Mouse (Mus musculus) forebrain, embryonic 12.5 days (tissue): ENCODE measurements at regions not wholly inside any gene's neighbourhood (a gene's known extent, or its start where the extent isn't known, plus 50 kb on each side); places are given as distances from the start of the nearest gene placed in this dataset.

Experiments
- ATAC-seq: fragments of 200-750 bp; cut with Nextera tagmentation; 2 replicates; pipeline ENCODE4 v1.8.0; 2017; ENCODE audit warnings: moderate TSS enrichment; ENCODE audit not compliant: low FRiP score
- H3K27ac ChIP-seq: fragments of 300-500 bp; sonication (generic); 2 replicates; pipeline ENCODE4 v1.5.1; 2016; ENCODE audit warnings: mild to moderate bottlenecking
- H3K27me3 ChIP-seq: fragments of 300-500 bp; sonication (generic); 2 replicates; pipeline ENCODE4 v1.6.1; 2016; ENCODE audit warnings: mild to moderate bottlenecking
- H3K36me3 ChIP-seq: fragments of 300-500 bp; sonication (generic); replicated peaks from 2 replicates; pipeline ENCODE4 v1.6.1; 2016; ENCODE audit warnings: mild to moderate bottlenecking
- H3K4me1 ChIP-seq: fragments of 300-500 bp; sonication (generic); 2 replicates; pipeline ENCODE4 v1.6.1; 2016
- H3K4me2 ChIP-seq: fragments of 300-500 bp; sonication (generic); 2 replicates; pipeline ENCODE4 v1.6.1; 2016; ENCODE audit warnings: mild to moderate bottlenecking, moderate library complexity
- H3K4me3 ChIP-seq: fragments of 300-500 bp; sonication (generic); replicated peaks from 2 replicates; pipeline ENCODE4 v1.5.1; 2016; ENCODE audit warnings: mild to moderate bottlenecking
- H3K9ac ChIP-seq: fragments of 300-500 bp; sonication (generic); 2 replicates; pipeline ENCODE4 v1.6.1; 2016; ENCODE audit warnings: mild to moderate bottlenecking
- H3K9me3 ChIP-seq: fragments of 300-500 bp; sonication (generic); 2 replicates; pipeline ENCODE4 v1.6.1; 2016
- WGBS: fragments of 180-500 bp; shearing (Covaris S2); methylation state at CpG from one replicate; pipeline ENCODE4 v1.1.7; 2016; 5-methylcytosine and 5-hydroxymethylcytosine counted together

- no peak overlapping the region for H3K4me3 ChIP-seq
- 88% methylated on average over 11 of the region's 11 CpGs for whole genome bisulfite sequencing
- no peak for ATAC-seq
Measured at GRCm38 (mm10) chr6:117544276-117545196, 296.4 kb upstream of the Zfp637 start.

DNA sequence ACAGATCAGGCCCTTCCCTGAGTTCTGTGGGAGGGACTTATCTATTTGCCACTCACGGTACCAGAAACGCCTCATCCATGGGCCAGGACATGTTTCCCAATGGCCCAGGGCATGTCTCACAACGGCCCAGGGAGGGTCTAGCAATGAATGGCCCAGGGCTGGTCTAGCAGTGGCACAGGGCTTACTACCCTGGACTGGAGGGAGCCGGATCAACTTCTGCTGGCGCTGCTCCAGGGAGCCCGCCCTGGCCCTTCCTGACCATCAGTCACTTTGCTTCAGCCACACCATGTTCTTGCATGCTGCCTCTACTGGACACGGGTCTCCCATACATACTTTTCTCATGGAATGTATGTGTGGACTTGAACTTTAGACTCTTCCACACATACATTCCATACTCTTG lies 290.1 kb upstream of the Zfp637 start:
- WGBS, result 92% methylated on average over 7 of the region's 7 CpGs
- peaks cover 8% of the 10 kb centered on the region for H3K27me3 ChIP-seq
- peaks cover 12% of the 10 kb centered on the region for H3K4me1 ChIP-seq
- no peak overlapping the region for H3K4me3 ChIP-seq
- ATAC-seq, result no peak
- no peaks in the 10 kb centered on the region for H3K36me3 ChIP-seq
- no peaks in the 10 kb centered on the region for H3K9me3 ChIP-seq
- H3K9ac ChIP-seq, result no peak overlapping the region
- no peak overlapping the region for H3K4me2 ChIP-seq
- no peak overlapping the region for H3K27ac ChIP-seq

More at GRCm38 (mm10) chr6:117544276-117545196, 296.4 kb upstream of the Zfp637 start:
- Histone ChIP-seq H3K27me3 (peaks cover 4% of the 10 kb centered on the region; the same call in 1 of the 2 replicates), H3K36me3 (no peaks in the 10 kb centered on the region), H3K4me2 (no peak overlapping the region), H3K9ac (no peak overlapping the region), H3K27ac (no peak overlapping the region), H3K9me3 (peaks cover 1% of the 10 kb centered on the region; the same call in 1 of the 2 replicates), H3K4me1 (no peaks in the 10 kb centered on the region)

- peak; percentile 88 for ATAC-seq
- no peak overlapping the region for H3K4me2 ChIP-seq
- H3K27me3 ChIP-seq, result peaks cover 8% of the 10 kb centered on the region
- no peaks in the 10 kb centered on the region for H3K9me3 ChIP-seq
- WGBS, result 9% methylated on average over 6 of the region's 6 CpGs
- H3K4me3 ChIP-seq, result no peak overlapping the region
- H3K36me3 ChIP-seq, result no peaks in the 10 kb centered on the region
- H3K27ac ChIP-seq, result 0 out of 2 replicates have a peak overlapping the region, but pooled peaks have one; percentile 10
- H3K9ac ChIP-seq, result no peak overlapping the region
- peaks cover 12% of the 10 kb centered on the region for H3K4me1 ChIP-seq
Measured at GRCm38 (mm10) chr6:117552006-117552667, 288.8 kb upstream of the Zfp637 start.

DNA sequence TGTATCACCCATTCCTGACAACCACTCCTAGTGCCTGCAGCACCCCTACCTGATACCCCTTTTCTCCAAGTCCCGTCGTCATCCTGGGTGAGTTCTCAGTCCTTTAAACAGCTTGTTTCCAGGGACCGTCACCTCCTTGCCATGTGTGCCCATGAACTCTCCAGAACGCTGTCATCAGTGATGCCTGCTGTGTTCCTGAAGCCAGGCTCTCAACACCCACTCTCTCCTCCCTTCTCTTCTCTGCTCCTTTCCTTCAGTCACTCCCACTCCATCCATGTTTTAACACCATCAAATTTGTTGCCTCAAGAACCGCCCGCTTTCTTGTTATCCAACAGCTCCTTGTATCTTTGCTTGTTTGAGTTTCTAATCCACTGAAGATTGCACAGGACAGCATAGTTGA lies 277.8 kb upstream of the Zfp637 start:
- Histone ChIP-seq H3K27ac (no peak overlapping the region), H3K36me3 (no peaks in the 10 kb centered on the region), H3K9me3 (no peaks in the 10 kb centered on the region), H3K27me3 (no peaks in the 10 kb centered on the region), H3K9ac (no peak overlapping the region), H3K4me3 (no peak overlapping the region), H3K4me1 (no peaks in the 10 kb centered on the region), H3K4me2 (no peak overlapping the region)
- 95% methylated on average over 6 of the region's 6 CpGs for WGBS
- no peak for ATAC-seq

DNA sequence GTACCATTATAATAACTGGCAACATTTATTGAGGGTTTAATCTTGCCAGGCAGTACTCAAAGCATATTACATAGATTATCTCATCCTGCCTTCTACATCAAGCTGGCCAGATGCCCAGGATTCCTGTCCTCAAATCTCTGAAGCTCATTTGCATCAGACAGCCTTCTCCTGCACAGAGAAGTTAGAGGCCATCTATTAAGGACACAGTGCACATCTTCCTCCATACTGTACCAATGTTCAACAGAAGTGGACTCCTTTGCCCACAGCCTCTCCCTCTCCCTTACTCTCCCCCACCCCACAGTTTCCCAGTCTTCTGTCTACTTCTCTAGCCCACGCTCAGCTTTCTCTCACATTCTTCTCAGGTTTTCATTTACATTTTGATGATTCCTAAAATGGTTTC lies 277.3 kb upstream of the Zfp637 start:
- no peak for ATAC-seq
- Histone ChIP-seq H3K4me2 (no peak overlapping the region), H3K27ac (no peak overlapping the region), H3K9ac (no peak overlapping the region), H3K4me3 (no peak overlapping the region), H3K36me3 (no peaks in the 10 kb centered on the region), H3K9me3 (no peaks in the 10 kb centered on the region), H3K4me1 (no peaks in the 10 kb centered on the region), H3K27me3 (no peaks in the 10 kb centered on the region)
- 84% methylated on average over 1 of the region's 1 CpGs for WGBS

DNA sequence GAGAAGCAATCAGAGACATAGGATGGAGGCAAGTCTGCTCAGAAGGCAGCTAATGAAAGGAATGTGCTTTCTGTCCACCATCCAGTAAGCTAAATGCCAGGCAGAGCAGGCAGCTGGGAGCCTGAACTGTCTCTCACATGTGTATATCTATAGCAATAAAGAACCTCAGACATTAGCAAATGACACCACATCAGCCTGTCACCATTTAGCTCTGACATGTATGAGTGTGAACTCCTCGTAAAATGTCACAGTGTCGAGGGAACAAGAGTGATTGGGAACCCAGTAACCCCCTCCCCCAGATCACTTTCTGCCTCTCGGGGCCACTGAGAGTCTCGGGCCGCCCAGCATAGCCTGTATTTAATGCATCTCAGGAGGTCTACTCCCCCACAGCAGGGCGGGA lies 274.2 kb upstream of the Zfp637 start:
- Histone ChIP-seq H3K4me1 (no peaks in the 10 kb centered on the region), H3K4me2 (no peak overlapping the region), H3K27ac (no peak overlapping the region), H3K27me3 (no peaks in the 10 kb centered on the region), H3K9me3 (no peaks in the 10 kb centered on the region), H3K4me3 (no peak overlapping the region), H3K36me3 (no peaks in the 10 kb centered on the region), H3K9ac (no peak overlapping the region)
- ATAC-seq, result no peak
- 71% methylated on average over 6 of the region's 6 CpGs for WGBS

GRCm38 (mm10) chr6:117567691-117568090 lies 273.3 kb upstream of the Zfp637 start:
- no peak overlapping the region for H3K27ac ChIP-seq
- no peaks in the 10 kb centered on the region for H3K4me1 ChIP-seq
- H3K4me2 ChIP-seq, result no peak overlapping the region
- H3K9me3 ChIP-seq, result no peaks in the 10 kb centered on the region
- no peaks in the 10 kb centered on the region for H3K27me3 ChIP-seq
- H3K36me3 ChIP-seq, result no peaks in the 10 kb centered on the region
- 88% methylated on average over 5 of the region's 5 CpGs for WGBS
- no peak overlapping the region for H3K9ac ChIP-seq
- ATAC-seq, result no peak
- H3K4me3 ChIP-seq, result no peak overlapping the region

- H3K27me3 ChIP-seq, result no peaks in the 10 kb centered on the region
- H3K36me3 ChIP-seq, result no peaks in the 10 kb centered on the region
- H3K27ac ChIP-seq, result no peak overlapping the region
- H3K9ac ChIP-seq, result no peak overlapping the region
- H3K4me3 ChIP-seq, result no peak overlapping the region
- H3K4me1 ChIP-seq, result no peaks in the 10 kb centered on the region
- no peak for ATAC-seq
- no peaks in the 10 kb centered on the region for H3K9me3 ChIP-seq
- WGBS, result 75% methylated on average over 11 of the region's 11 CpGs
- H3K4me2 ChIP-seq, result no peak overlapping the region
Measured at GRCm38 (mm10) chr6:117569576-117570326, 271.2 kb upstream of the Zfp637 start.

GRCm38 (mm10) chr6:117570346-117570745 lies 270.6 kb upstream of the Zfp637 start:
- H3K27ac ChIP-seq, result no peak overlapping the region
- H3K4me1 ChIP-seq, result no peaks in the 10 kb centered on the region
- H3K4me3 ChIP-seq, result no peak overlapping the region
- no peaks in the 10 kb centered on the region for H3K9me3 ChIP-seq
- 69% methylated on average over 7 of the region's 7 CpGs for WGBS
- no peak for ATAC-seq
- no peak overlapping the region for H3K4me2 ChIP-seq
- no peaks in the 10 kb centered on the region for H3K27me3 ChIP-seq
- no peak overlapping the region for H3K9ac ChIP-seq
- no peaks in the 10 kb centered on the region for H3K36me3 ChIP-seq

GRCm38 (mm10) chr6:117570791-117571190 lies 270.2 kb upstream of the Zfp637 start:
- Histone ChIP-seq H3K36me3 (no peaks in the 10 kb centered on the region), H3K4me3 (no peak overlapping the region), H3K9me3 (no peaks in the 10 kb centered on the region), H3K9ac (no peak overlapping the region), H3K27ac (no peak overlapping the region), H3K4me2 (no peak overlapping the region), H3K4me1 (no peaks in the 10 kb centered on the region), H3K27me3 (no peaks in the 10 kb centered on the region)
- ATAC-seq, result no peak
- WGBS, result 86% methylated on average over 4 of the region's 4 CpGs

GRCm38 (mm10) chr6:117572006-117572405 lies 269.0 kb upstream of the Zfp637 start:
- Histone ChIP-seq H3K27me3 (no peaks in the 10 kb centered on the region), H3K9ac (no peak overlapping the region), H3K36me3 (no peaks in the 10 kb centered on the region), H3K4me1 (no peaks in the 10 kb centered on the region), H3K4me2 (no peak overlapping the region), H3K27ac (no peak overlapping the region), H3K4me3 (no peak overlapping the region), H3K9me3 (no peaks in the 10 kb centered on the region)
- ATAC-seq, result no peak
- 91% methylated on average over 14 of the region's 14 CpGs for WGBS

DNA sequence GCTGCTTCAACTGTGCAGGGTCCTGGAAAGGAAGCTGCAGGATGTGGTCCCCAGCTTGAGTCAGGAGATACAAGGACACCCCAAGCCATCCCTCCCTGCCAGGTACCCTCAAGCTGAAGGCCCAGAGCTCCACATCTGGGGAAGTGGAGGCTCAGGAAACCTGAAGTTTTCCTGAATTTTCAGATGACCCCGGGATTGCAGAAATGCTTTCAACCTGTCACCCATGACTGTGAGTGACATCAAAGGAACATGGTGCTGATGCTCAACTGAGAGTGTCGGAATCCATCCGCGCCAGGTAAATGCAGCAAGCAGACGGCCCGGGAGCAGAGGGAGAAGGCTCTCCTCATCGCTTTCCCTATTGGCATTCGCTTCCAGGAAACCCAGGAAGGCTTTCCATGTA lies 267.6 kb upstream of the Zfp637 start:
- Histone ChIP-seq H3K4me3 (no peak overlapping the region), H3K36me3 (no peaks in the 10 kb centered on the region), H3K27me3 (no peaks in the 10 kb centered on the region), H3K4me1 (no peaks in the 10 kb centered on the region), H3K27ac (no peak overlapping the region), H3K9ac (no peak overlapping the region), H3K9me3 (no peaks in the 10 kb centered on the region), H3K4me2 (no peak overlapping the region)
- no peak for ATAC-seq
- WGBS, result 93% methylated on average over 8 of the region's 8 CpGs
